Mouse (Mus musculus) megakaryocyte, embryonic 14.5 days (primary cell): Measurements from ENCODE around the gene Exosc2.

Experiments
- FLI1 ChIP-seq: IDR thresholded peaks from 2 replicates; pipeline ENCODE4 v1.6.1; 2012; ENCODE audit warnings: low read length, inconsistent platforms, mixed read lengths
- GATA1 ChIP-seq: IDR thresholded peaks from 3 replicates; pipeline ENCODE4 v1.6.1; 2012; ENCODE audit warnings: mixed read lengths, low read length, inconsistent platforms, borderline replicate concordance

- no peak for TF ChIP-seq FLI1
- TF ChIP-seq GATA1: no peak
Measured at GRCm38 (mm10) chr2:31637311-31637710, 33.2 kb upstream of the Exosc2 start.
